ENCODE assay signal across 9 mouse cellular contexts in genomic region chr11:20571702-20572413, GRCm38 (mm10). TPM values are rescaled to one million over a fixed set of nuclear protein-coding genes. Genes with fewer than 3 reads are reported as not detected.
DNase-seq lines count a peak whose midpoint lies in the region; ATAC-seq lines count a peak whose summit lies in the region.
"Had no signal": no experiment of that assay in that cellular context is flagged by ENCODE, and none has a peak within 500 bp of the region (broad histone marks: within the 10 kb centered on the region; RNA-seq: fewer than 3 reads in every experiment).

No protein-coding gene starts in this region.

- no peaks in the 10 kb centered on the region for H3K36me3 ChIP-seq in neural tube, embryonic 13.5 days
- H3K36me3 ChIP-seq in forebrain, embryonic 10.5 days (replicated peaks) = no peaks in the 10 kb centered on the region
- H3K36me3 ChIP-seq: heart, embryonic 13.5 days had no signal

- H3K4me1 ChIP-seq in neural tube, embryonic 13.5 days (replicated peaks) = peaks cover 12% of the 10 kb centered on the region
- H3K4me1 ChIP-seq in forebrain, embryonic 10.5 days = peaks cover 12% of the 10 kb centered on the region

- H3K27ac ChIP-seq in neural tube, embryonic 13.5 days (replicated peaks) = 0 out of 2 replicates have a peak overlapping the region, but pooled peaks have one; percentile 18
- H3K27ac ChIP-seq in forebrain, embryonic 10.5 days = no peak overlapping the region
- H3K27ac ChIP-seq: heart, embryonic 13.5 days had no signal

- no peak overlapping the region for H3K4me2 ChIP-seq in neural tube, embryonic 13.5 days
- H3K4me2 ChIP-seq: heart, embryonic 13.5 days had no signal

- H3K27me3 ChIP-seq in neural tube, embryonic 13.5 days = no peaks in the 10 kb centered on the region
- H3K27me3 ChIP-seq in forebrain, embryonic 10.5 days (ENCODE audit: poor library complexity, severe bottlenecking) = no peaks in the 10 kb centered on the region
- H3K27me3 ChIP-seq: heart, embryonic 13.5 days had no signal

- peak; percentile 75 for ATAC-seq in neural tube, embryonic 13.5 days (ENCODE audit: low read depth)

- no peak overlapping the region; the same call in 1 of the 2 replicates for H3K9ac ChIP-seq in neural tube, embryonic 13.5 days
- H3K9ac ChIP-seq: heart, embryonic 13.5 days had no signal

- H3K4me3 ChIP-seq in neural tube, embryonic 13.5 days = no peak overlapping the region
- no peak overlapping the region for H3K4me3 ChIP-seq in forebrain, embryonic 10.5 days
- H3K4me3 ChIP-seq: heart, embryonic 13.5 days had no signal

- peak; percentile 30 for DNase-seq in layer of hippocampus, adult 11-12 months (ENCODE audit: low spot score)
- DNase-seq in layer of hippocampus, postnatal 14 days (ENCODE audit: low spot score in 2 of 2) = no peak
- peak; percentile 14 for DNase-seq in adrenal gland, adult 8-10 months
- DNase-seq in frontal cortex, postnatal 14 days (ENCODE audit: low spot score in 2 of 2) = peak; percentile 15 to 27
- DNase-seq in embryo, embryonic 10 days (ENCODE audit: low spot score) = no peak
- no peak for DNase-seq in forebrain, embryonic 10.5 days (ENCODE audit: extremely low spot score, low spot score)
- no peak for DNase-seq in heart, adult 18-20 months

- WGBS in neural tube, embryonic 13.5 days = 21% methylated on average over 5 of the region's 5 CpGs
- WGBS in forebrain, embryonic 10.5 days = 90% methylated on average over 5 of the region's 5 CpGs

- H3K9me3 ChIP-seq in neural tube, embryonic 13.5 days = no peaks in the 10 kb centered on the region
- H3K9me3 ChIP-seq in forebrain, embryonic 10.5 days = no peaks in the 10 kb centered on the region
- H3K9me3 ChIP-seq: heart, embryonic 13.5 days had no signal

RNA-seq across cellular contexts. Expression of gene Sertad2, which starts 28.8 kb away (rescaled TPM):
- total RNA-seq in layer of hippocampus, postnatal 14 days (2021) = 10 to 100 TPM; 18.7 to 20.9 TPM
- 10 to 100 TPM; 12.2 to 21.3 (median 14.4) TPM for total RNA-seq in adrenal gland, adult 8-10 months (2022)
- 28.3 and 29.8 TPM in 2 replicates for polyA plus RNA-seq in neural tube, embryonic 13.5 days (2015; fragmentation: Nextera tagmentation; extraction: Ambion mirVana)
- polyA plus RNA-seq in forebrain, embryonic 10.5 days (2016; fragmentation: Nextera tagmentation; extraction: Ambion mirVana) = 27.5 and 27.7 TPM in 2 replicates
- total RNA-seq in heart, adult 18-20 months (2021) = 10 to 100 TPM; 16.2 to 17.7 TPM

Comparison
In these comparisons a context has a peak if more than half of its experiments do, and no peak if none do; other contexts are left out.
1. DNase-seq: peak in layer of hippocampus, adult 11-12 months (single experiment), adrenal gland, adult 8-10 months (single experiment) and frontal cortex, postnatal 14 days (2 of 2); none in layer of hippocampus, postnatal 14 days (0 of 2), embryo, embryonic 10 days (single experiment), forebrain, embryonic 10.5 days (single experiment) and heart, adult 18-20 months (0 of 2).